Mouse (Mus musculus): ENCODE data around the gene Hadh.
A peak's percentile ranks its signal among the peaks of the same experiment; 100 is the strongest.

Hadh gene

DNA sequence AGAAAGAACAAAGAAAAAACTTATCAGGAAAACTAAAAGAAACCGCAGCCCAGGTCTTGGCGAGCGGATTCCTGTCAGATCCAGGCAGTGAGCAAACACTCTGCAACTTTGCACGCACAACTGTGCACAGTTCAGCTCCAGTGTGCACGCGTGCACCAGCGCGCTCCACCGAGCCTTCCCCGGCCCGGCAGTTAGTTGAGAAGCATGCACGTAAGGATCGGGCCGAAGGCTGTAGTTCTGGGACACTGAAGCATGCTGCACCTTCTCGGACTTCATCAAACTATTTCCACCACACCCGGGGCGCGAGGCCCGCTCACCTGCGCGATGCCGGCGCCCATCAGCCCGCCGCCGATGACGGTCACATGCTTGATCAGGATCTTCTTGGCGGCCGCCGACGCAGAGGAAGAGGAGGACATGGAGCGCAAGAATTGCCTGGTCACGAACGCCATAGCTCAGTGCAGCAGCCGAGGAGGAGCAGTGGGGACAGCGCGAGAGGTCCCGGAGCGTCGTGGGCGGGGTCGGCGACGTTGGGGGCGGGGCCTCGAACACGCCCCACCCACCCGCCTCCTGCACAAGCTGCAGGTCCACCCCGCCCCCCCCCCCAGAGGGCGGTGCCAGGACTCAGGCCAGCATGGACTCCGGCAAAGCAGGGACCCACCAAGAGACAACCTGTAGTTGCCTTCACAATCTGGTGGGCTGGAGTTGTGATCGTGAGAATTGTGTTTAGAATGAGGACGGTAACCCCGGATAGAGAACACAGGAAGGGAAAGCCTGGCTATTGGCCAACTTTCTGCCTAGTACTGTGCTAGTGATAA is at the start of gene Hadh:
Gene Hadh (minus strand): TSS at position 543 of the 815 bp plus-strand sequence.
- DNase-seq, result peak; percentile 68 to 76

DNA sequence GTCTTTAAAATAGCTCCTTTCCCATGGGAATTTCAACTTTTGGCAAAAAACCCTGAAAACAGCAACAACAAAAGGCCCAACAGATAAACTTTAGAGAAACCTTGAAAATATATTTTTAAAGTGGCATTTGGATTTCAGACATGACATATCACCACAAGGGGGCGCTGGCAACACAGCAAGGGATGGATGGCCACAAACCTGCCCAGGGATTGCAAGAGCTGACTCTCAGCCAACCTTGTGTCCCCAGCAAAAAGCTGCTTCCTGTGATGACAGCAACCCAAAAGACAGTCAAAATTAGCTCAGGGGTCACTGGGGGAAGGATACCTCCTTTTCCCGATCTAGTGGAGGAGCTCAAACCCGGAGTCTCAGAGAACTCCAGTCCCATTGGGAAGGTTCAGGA is 48.3 kb upstream of the Hadh start:
- DNase-seq, result peak; percentile 81 to 86

DNA sequence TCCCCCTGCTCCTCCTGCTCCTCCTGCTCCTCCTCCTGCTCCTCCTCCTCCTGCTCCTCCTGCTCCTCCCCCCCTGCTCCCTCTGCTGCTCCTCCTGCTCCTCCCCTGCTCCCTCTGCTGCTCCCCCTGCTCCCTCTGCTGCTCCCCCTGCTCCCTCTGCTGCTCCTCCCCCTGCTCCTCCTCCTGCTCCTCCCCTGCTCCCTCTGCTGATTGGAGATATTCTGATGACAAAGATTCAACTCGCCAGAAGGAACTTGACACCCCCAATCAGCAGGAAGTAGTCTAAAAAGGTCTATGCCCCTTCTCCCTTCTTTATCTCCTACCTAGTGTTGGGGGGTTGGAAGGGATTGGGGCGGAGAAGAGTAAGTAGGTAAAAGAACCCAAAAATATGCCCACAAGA is 46.3 kb upstream of the Hadh start:
- DNase-seq, result no peak

GRCm38 (mm10) chr3:131317126-131317525 is 45.2 kb upstream of the Hadh start:
- no peak for DNase-seq

DNA sequence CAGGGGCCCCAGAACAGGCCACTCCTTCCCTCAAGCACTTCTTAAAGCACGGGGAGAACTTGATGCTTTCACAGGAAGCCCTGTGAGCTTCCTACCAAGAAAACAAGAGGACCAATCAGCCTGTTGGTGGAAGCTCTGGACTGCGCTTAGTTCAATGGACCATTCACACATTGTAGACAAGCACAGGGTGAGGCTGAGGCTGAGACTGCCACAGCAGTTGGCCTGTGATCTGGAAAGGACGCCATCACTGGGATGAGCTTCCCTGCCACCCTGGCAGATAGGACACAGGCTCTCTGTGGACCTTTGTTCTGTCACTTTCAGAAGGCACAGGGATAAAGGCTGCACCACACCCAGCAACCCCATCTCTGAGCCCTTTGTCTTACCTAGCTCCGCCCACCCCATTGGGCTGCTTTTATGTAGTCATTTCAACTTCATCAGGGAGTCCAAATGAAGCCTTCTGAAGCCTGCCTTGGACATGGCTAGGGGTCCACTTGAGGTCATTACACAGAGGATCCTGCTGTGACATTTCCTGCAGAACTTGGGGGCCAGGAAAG is 44.1 kb upstream of the Hadh start:
- no peak for DNase-seq

- DNase-seq, result no peak
Measured at GRCm38 (mm10) chr3:131312340-131312739, 40.4 kb upstream of the Hadh start.

DNA sequence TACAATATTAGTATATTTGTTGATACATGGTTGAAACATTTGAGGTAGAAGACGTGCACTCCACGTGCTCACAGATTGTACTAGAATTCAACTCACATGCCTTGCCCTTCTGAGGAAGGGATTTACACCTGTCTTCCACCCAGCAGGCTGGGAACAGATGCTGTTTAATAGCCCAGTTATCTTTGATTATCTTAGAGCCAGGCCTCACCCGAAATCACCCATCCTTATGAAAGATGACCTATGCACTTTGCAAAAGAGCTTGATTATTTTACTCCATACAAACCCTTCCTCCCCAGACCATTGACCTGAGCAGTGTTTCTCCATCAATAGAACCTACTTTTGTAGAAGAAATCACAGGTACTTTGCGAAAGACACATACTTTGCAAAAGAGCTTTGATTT is 38.7 kb upstream of the Hadh start:
- DNase-seq, result no peak

DNA sequence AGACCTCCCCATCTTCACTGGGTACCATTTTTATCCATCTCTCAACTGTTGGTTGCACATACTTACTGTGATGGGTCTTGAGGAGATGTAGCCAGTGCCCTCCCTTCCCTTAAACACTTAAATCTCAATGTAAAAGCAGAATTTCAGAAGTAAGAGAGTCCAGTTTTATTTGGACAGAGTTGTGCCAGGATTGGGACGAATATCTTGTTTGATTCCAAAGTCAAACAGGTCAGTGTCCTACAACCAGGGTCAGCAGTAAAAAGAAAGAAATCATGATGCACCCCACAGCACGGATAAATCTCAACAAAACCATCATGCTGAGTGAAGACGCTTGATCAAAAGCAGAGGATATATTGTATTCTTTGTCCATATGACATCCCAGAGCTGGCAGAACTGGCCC is 35.9 kb upstream of the Hadh start:
- DNase-seq, result no peak

DNA sequence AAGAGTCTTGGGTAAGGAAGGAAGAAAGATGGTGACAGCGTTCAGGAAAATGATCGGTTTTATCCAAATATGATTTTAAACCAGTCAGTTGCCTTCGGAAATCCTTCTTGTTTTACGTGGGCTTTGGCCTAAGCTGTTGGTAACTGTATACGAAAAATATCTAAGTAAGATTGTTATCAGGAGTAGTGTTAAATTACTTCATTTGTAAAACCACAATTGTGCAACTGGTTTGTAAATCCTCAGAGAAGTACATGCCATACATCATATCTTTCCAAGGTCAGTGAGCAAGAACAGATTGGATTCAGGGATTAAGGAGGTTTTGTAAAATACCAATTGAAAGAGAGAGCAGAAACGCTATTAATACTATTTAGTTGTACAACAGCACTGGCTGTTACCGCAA is 34.4 kb upstream of the Hadh start:
- no peak for DNase-seq

- no peak for DNase-seq
Measured at GRCm38 (mm10) chr3:131303320-131303714, 31.4 kb upstream of the Hadh start.

GRCm38 (mm10) chr3:131302452-131303319 is 30.8 kb upstream of the Hadh start, which contains the start of gene Cyp2u1:
Cyp2u1 (minus strand) TSS chr3:131303227.
- DNase-seq, result peak; percentile 90 to 92

GRCm38 (mm10) chr3:131299908-131300307 is 28.0 kb upstream of the Hadh start:
- DNase-seq, result no peak

GRCm38 (mm10) chr3:131299078-131299477 is 27.2 kb upstream of the Hadh start:
- no peak for DNase-seq

- no peak for DNase-seq
Measured at GRCm38 (mm10) chr3:131296893-131297292, 25.0 kb upstream of the Hadh start.

DNA sequence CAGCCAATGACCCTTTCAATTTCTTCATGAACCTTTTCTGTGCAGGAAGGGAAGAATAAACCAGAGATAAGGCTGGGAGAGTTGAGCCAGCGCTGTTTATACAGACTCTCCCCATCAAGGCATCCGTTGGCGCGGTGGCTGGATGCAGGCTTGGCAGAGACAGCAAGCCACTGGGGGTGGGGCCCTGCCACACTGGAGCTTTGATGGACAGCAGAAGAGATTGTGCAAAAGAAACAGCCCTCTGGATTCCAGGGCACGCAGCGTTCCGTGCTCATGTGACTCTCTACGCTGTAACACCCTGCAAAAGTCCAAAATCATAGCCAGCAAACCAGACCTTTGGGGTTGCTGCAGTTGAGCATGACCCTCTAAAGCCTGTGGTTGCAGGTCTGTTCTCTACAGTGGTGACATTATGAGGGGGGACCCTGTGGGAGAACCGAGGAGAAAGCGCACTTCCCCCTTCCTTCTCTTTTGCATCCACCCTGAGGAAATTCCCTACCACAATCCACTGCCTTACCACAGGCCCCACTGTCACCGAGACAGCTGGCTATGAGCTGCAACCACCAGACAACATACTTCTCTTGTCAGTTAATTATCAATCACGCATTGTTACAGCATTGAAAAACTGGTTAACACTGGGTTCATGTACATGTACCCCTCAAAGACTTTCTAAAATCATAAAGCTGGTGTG is 23.8 kb upstream of the Hadh start:
- DNase-seq, result no peak

GRCm38 (mm10) chr3:131294503-131294902 is 22.6 kb upstream of the Hadh start:
- DNase-seq, result no peak

DNA sequence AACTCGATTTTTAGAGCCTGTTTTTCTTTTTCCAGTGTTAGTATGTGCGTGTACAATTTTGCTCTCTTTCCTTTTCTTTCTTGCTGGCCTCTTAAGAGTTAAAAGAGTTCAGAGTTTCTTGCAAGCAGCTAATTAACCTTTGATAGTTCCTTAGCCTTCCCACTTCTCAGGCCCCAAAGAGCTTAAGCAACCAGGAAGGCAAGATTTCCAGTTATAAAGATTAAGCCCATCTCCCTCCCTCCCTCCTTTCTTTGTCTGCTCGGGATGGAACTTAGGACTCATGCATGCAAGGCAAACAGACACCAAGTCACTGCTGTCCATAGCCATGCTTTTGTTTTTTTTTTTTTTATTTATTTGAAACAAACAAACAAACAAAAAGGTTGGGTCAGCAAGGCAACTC is 21.1 kb upstream of the Hadh start:
- DNase-seq, result no peak

DNA sequence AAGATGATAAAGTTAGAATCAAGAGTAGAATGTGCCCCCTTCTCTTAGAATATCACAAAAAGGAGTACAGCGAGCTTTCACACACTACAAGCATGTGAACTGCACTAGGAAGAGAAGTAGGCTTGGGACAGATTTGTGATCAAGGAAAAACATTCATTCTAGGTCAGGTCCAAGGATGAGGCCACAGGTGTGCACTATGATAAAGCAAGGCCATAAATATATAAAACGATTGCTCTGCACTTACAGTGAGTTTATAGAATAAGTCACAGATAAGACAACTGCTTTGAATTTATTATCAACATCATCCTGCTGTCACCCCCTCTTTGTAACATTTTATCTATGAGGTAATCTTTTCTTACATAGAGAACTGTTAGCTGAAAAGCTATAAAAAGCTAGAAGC is 20.4 kb upstream of the Hadh start:
- DNase-seq, result no peak

GRCm38 (mm10) chr3:131291890-131292289 is 20.0 kb upstream of the Hadh start:
- no peak for DNase-seq

DNA sequence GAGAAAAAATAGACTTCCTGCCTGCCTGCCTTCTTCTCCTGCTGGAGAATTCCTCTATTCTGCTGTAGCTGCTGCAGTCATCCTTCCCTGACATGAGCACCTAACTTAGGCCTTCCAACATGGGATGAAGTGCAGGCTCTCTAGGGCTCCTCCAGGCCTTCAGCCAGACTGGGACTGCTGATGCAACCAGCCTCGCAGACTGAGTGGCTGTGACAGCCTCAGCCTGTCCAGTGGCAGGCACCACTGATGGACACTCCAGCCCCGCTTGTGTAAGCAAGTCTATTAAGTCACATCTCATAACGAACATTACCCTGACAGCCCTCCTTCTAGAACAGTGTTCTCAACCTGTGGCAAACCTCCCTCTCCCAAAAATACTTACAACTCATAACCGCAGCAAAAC is 2.2 kb upstream of the Hadh start:
- DNase-seq, result no peak

DNA sequence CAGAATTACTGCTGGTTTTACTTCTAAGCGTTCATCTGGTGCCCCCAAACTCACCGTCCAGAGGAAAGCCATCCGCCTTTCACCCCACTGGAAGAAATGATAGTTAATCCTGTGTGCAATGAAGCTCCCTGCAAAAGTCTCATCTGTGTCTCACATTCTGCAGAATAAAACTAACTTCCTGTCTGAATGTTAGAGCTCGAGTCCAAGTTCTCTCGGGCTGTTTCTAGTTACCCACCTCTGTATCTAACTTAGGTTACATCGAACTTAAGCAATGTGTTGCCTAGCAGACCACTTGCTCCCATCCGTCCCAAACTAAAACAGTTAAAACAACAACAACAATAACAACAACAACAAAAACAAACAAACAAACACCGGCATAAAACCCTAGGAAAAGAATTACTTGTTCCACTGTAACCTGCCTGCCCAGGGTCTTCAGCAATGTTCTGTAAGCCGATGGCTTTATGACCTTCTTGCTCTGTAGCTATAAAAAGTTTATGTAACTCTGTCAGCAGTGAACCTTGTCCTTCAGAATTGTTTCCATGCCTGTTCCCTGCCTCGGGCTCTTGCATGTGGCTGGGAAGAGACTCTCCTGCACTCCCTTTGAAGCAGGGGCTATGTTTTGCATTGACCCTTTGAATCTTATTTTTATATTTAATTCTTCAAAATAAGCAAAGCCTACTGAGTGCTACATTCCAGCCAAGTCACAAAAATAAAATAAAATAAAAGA is 636 bp upstream of the Hadh start:
- no peak for DNase-seq

GRCm38 (mm10) chr3:131271157-131271556 is 744 bp downstream of the Hadh start:
- no peak for DNase-seq
